Mouse (Mus musculus) left cerebral cortex, postnatal 10 days (tissue): ENCODE data around the gene Vti1a. TPM values are rescaled to one million over a fixed set of nuclear protein-coding genes. Genes with fewer than 3 reads are reported as not detected.
A peak's percentile ranks its signal among the peaks of the same experiment; 100 is the strongest.

Experiments
- DNase-seq, 2 experiments: peaks; one replicate each; pipeline ENCODE4 v3.0.0; 2021 to 2022; ENCODE audit warnings: low spot score in 2 of 2, mixed read lengths in 1 of 2; ENCODE audit errors: extremely low spot score in 1 of 2
- intact Hi-C: fragments of 180-260 bp; cut with DNase I; formaldehyde crosslinking; loops from one replicate; pipeline ENCODE4 v1.15.1; 2025
- total RNA-seq, 2 experiments: library from RNA; stranded (reverse); gene quantifications; 2 replicates each; pipeline ENCODE4 v1.2.3; 2021

Vti1a gene
- total RNA-seq, 2 experiments from 2014 or later: 58.0 to 61.1 TPM

DNA sequence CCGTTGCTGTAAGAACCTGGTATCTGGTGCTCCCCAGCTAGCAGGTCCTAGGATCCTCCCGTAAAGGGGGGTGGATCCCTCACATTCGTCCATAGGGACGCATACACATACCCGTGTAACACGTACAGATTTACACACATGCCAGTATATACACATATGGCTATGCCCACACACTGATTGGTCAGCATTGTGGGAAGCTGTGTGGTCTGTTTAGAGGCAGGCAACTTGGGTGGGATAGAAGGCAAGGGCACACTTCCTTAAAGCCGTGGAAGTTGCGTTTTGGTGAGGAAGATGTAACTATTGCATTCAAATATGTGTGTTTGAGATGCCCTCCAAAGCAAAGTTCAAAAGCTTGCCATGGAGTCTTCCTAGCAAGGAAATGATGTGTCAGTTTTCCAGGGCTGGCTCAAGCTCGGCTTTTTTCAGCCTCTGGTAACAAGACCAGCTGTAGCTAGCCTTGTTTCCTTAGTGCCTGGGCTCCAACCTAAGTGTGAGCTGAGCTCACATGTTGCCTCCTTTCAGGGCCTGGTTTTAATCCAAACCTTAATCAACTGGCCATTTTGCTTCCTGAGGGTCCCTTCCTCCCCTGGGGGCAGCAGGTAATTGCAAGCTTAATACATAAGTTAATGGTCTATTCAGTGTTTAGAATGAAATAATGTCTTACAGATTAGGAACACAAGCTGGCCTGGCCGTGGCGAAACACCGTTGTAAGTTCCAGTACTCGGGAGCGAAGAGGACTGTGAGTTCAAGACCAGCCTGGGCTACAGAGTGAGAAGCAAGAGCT is 271.7 kb downstream of the Vti1a start:
- no peak for DNase-seq
- intact Hi-C loops: no loop called here

DNA sequence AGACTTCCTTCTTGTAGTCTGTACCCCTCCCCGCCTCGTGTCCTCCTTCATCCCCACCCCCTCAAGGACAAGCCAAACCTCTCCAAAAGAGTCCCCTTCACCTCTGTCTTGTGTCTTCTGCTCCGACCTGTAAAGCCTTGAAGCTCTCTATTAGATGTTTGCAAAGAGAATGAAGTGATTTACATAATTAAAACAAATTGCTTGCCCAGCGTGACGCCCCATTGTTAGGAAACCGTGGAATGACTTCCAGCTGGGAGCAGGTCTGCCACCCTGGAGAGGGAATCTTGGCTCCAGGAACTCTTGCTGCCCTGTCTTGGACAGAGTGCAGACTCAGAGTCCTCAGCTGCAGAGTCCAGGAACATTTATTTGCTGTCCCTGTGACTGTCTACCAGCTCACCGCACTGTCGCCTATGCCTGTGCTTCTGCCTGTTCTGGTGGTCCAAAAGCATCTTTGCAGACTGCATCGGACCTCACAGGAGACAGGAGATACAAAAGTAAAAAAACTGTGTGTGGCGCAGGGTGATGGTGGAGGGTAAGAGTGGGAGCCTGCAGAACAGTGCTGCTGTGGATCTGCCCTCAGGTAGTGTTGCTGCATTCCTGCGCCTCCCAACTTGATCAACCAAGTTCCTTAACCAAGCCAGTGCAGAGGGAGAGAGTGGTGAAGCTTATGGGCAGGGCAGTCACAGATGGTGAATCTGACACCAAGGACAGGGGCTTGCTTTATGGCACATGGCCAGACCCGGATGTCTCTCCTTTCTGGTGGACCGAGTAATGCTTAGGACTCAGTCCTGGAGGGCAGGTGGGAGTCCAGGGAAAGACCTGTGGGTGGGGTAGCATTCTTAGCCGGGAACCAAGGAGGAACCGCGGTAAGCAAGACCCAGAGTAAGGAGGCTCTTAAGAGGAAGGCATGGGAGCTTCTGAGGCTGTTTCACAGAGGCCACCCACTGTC is 273.1 kb downstream of the Vti1a start:
- DNase-seq: no peak
- intact Hi-C loops: no loop called here

DNA sequence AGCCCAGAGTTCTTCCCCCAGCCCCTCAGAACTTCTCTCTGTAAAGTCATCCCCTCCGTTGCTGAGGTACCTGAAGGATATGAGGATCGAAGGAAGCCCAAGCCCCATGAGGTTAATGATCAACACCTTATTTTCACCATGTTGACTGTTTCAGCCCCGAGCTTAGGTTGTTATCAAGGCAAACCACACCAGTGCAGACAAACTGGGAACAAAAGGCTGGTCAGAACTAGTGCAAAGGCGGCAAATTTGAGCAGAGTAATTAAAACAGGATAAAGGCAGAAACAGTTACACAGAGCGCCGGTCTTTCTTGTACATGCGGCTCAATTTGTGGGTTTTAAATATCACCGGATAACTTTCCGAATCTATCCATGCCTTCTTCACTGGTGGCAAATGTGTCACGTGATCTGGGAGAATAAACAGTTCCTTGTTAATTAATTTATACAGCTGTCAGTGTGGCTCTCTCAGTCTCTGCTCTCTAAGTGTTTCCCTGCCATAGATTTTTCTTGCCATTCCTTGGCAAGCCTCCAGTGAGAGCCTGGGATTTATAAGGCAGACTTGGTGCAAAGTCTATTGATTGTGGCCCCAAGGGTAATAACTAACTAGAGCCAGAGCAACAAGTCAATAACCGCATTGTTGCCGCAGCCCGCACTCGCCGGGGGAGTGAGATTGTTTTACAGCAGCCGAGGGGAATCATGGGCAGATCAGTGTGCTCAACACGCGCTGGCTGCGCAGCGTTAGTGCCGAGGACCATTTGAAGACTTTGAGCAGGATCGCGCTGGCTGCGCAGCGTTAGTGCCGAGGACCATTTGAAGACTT is 277.0 kb downstream of the Vti1a start:
- DNase-seq: peak; percentile 13 to 30
- intact Hi-C loops: no loop called here

DNA sequence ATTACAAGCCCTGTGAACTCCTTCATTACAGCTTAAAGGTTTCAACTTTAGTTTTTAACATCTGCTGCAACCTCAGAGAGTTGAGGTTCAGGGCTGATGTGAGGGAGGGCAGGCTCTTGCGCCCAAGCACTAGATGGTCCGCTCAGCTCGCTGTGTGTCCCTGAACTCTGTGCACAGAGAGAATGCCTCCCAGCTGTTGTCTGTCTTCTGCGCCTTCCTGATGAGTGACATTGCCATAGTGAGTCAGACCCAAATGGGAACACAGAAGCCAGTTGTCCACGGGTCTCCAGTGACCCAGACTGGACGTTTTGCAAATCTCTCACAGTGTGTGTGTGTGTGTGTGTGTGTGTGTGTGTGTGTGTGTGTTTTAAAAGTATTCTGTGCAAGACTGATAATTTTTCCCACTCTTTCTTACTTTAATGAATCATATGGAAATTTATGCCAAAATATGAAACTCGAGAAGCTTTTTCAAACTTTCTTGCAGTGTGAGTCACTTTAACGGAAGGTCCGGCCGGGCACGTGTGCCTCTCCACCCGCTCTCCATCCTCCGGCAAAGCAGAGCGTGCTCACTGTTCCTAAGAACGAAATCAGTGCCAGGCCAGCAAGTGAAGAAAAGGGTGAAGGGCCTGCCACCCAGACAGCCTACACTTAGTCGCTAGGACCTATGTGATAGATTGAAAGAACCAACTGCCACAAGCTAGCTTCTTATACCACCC is 277.8 kb downstream of the Vti1a start:
- no peak for DNase-seq
- intact Hi-C loops: no loop called here

DNA sequence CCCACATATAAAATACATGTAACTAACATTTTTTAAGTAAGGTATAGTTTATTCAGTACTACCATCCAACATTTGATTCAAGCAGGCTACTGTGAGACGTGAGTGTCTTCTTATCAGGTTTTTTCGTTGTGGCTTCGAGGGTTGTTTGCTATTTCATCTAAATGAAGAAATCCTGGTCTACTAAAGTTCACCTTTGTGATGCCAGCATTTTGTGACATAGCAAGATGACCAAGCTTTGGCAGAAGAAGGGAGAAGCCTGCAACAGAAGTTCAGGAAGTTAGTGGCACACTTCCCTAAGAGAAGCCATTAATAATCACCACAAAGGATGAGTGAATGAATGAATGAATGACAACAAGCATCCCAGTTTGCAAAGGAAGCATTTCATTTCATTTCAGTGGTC is 278.4 kb downstream of the Vti1a start:
- DNase-seq: no peak
- intact Hi-C loops: no loop called here

DNA sequence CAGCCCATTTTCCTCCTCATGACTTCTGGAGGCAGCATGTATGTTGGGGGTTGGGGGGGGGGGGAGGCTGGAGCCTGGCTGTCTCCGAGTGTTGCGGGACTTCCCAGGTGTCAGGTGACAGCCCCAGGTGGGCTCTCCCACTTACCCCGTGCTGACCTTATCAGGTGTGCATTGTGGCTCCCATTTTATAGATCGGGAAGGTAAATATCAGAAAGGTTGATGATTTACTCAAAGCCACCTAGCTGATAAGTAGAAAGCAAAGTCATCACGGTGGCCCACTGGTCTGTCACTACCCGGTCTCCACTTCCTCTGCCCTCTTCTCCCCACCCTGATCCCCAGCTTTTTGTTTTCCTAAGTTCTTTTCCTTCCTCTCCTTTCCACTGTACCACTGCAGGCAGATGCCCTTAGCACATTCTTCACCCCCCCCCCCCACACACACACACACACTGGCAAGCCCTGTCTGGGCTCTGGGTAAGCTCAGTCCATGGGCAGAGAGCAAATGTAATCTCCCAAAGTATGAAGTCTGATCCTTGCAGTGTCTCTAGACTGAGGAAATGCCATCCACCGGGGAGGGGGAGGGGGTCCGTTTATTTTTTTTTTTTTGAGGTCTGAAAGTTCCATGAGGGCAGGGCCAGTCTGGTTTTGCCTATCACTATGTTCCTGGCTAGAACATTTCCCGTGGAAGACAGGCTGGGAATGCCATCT is 280.0 kb downstream of the Vti1a start:
- DNase-seq: no peak
- intact Hi-C loops: no loop called here

DNA sequence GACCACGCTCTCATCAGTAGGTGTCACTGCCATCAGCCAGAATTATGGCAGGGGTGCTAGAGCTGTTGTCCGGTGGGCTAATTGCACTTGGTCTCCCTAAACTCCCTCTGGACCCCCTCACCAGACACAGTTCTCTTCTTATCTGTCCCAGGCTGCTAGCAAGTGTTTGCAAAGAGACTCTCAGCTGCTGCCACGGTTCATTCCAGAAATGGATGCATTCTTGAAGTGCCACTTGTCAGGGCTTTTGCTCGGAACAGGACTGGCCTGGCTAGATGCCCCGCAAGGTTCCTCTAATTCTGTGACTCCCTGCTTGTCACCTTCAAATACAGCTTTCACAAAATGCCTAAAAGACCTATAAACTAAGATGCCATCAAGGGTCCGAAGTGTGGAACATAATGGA is 280.7 kb downstream of the Vti1a start:
- intact Hi-C loops: no loop called here

DNA sequence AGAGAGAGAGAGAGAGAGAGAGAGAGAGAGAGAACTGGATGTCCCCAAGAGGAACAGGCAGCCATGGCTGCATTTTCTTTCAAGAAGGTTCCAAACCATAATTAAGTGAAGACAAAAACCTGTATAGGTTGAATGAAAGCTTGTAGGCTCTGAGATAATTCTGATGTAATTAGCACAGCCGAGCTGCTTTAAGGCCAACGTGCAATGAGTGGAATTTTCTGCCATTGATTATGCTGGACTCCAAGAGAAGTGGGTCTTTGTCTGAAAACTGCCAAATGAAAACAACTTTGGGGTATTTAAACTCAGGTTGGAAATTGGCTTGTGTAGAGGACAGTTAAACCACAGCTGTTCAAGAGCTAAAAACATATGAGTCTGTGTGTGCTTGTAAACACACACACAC is 281.2 kb downstream of the Vti1a start:
- no peak for DNase-seq
- intact Hi-C loops: no loop called here

More for the DNA sequence above, 280.7 kb downstream of the Vti1a start:
- no peak for DNase-seq

DNA sequence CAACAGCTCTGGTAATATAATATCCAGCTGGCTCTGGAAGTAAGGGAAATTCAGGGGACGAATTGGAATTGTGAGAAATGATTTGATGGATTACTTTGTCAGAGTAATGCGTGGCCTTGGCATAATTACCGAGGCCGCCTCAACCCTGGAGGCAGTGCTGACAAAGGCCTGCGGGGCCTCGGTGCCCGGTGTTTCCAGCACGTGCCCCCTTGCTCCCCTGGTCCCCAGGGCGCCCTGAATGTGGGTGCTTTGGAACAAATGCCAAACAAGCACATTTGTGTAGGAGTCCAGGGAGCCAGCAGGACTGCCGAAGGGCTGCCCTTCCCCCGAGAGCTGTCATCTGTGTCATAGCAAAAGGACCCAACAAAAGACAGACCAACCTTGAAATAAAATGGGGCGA is 281.9 kb downstream of the Vti1a start:
- intact Hi-C loops: no loop called here
- DNase-seq: no peak

DNA sequence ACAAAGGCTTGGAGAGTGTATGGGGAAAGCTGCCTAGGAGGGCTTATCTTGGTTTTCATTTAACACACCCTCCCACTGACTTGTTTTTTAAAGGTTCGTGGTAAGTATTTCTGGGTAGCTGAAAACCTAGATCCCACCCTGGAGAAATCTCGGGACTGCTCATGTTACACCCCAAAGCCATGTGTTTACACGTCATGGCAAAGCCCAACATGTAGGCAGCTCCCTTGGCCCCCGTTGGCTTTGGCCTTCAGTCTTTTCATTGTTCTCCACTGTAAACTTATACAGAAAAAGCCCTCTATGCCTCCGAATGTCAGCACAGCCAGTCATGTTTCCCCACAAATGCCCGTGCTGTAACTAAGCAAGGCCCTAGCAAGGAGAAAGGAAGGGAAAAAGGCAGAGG is 283.0 kb downstream of the Vti1a start:
- no peak for DNase-seq
- intact Hi-C loops: no loop called here

DNA sequence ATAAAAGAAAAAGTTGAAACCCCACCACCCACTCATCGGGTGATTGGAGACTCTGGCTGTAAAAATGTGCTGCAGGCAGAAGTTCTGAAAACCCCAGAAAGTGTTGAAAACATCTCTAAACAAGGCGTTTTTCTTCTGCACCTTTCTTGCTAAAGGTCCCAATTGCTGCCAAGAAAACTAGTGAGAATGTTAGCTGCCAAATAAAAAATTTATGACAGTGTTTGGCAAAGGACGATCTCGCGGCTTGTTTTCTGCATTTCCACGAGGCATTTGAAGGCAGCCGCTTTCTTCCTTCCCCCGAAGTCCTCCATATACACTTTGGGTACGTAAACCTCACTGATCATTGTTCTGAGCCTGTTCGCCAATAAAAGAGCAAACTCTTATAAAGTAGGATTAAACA is 291.6 kb downstream of the Vti1a start:
- no peak for DNase-seq
- intact Hi-C loops: no loop called here

DNA sequence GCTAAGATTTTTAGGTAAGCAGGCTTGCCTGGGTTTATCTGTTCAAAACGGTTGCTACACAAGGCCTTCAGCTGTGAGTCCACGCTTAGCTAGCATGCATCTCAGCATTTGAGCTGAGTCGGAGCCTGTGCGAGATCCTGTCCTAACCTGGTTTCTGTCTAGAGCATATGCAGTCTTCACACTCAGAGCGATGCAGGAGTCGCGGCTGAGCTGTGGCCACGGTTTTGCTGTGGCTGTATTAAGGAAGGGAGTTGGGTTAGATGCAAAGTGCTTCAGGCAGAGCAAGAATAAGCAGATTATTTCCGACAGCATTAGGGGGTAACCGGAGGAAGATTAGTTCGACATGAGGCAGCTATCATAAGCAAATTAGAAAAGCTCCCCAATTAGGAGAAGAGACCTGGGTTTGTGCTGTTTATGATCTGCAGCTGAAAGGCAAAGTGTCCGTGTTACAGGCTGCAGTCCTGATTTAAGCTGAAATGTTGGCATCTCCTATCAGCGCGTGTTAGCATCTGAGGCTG is 292.8 kb downstream of the Vti1a start:
- no peak for DNase-seq
- intact Hi-C loops: no loop called here

DNA sequence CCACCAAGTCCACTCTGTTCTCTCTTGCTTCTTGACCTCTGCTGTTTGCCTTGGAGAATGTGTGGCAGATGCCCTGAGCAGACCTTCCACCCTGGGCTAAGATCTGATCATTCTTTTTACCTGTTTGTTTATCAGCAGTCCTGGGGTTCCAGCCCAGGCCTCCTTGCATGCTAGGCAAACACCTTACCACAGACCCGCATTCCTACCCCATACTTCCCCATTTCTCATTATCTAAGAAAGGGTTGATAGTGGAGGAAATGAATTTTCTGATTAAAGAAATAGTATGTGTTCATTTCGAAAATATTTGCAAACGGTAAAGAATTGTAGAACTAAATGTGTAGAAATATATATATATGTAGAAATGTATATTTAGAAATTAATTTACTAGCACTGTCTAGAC is 293.7 kb downstream of the Vti1a start:
- no peak for DNase-seq
- intact Hi-C loops: no loop called here

DNA sequence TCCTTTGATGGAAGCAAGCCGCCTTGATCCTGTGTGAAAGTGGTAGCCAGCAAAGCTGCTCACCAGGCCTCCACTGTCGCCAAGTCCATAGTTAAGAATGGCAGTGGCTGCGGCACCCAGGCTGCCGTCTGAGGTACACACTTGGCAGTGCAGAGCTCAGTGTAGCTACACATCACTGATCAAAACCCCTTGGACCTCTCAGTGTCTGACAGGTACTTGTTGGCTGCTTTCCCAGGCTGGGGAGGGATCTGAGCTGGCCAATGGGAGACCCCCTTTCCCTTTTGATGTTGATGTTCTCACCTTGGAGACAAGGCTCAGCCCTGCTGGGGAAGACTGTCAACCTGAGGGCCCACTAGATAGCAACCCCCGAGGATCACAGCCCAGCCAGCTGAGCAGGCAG is 299.6 kb downstream of the Vti1a start:
- intact Hi-C loops: no loop called here

DNA sequence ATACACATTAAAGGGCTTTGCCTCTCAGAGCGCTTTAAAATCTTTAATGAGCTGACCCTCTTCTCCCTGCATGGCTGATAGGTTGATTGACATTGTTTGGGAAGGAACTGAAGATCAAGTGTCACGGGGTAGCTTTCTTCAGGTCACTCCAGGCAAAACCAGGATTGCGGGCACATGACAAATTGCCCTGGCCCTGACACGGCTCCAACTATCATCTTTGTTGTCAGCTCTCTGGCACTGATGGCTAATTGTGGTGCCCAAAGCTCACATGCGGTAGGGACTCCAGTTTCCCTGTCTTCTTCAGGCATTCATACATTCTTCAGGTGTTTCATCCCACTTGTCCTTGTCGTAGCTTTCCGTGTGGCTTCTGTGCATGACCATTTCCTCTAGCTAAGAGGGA is 300.2 kb downstream of the Vti1a start:
- intact Hi-C loops: no loop called here
- DNase-seq: no peak

More for the DNA sequence above, 299.6 kb downstream of the Vti1a start:
- DNase-seq: no peak

DNA sequence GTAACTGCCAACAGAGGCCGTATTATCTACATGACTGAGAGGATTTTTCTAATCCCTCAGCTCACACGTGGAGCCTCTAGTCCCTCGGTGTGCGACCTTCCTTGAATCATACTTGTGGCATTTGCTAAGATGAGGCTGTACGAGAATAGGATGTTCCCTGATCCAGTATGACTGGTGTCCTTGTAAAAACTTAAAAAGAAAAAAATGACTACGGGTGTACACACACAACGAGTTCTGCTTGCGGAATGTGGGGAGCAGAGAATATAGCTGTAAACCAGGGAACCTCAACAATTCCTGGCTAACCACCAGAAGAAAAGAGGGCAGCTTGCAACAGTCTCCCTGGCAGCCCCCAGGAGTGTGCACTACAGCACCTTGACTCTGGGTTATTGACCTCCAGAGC is 300.8 kb downstream of the Vti1a start:
- intact Hi-C loops: no loop called here
- no peak for DNase-seq

DNA sequence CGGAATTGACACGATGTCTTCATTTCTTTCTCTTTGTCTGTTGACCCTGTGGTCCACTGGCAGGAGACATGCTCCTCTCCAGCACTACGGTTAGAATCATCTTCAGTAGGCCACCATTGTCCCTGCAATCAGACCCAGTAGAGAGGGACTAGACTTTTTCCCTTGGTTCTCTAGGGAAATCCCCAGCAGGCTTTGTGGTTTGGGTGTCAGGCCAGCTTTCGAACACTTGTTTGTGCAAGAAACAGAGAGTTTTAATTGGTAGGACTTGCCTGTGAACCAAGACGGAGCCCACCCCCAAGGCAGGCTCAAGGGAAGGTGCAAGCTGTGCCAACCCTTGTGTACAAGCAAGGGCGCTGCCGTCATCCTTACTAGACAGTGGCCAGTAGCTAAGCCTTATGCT is 302.5 kb downstream of the Vti1a start:
- intact Hi-C loops: no loop called here
- DNase-seq: no peak
